Mouse (Mus musculus) lung, embryonic 16.5 days (tissue): Measurements from ENCODE around the gene Olfr729. TPM values are rescaled to one million over a fixed set of nuclear protein-coding genes. Genes with fewer than 3 reads are reported as not detected.

Experiments used
- ATAC-seq: fragments of 200-750 bp; cut with Nextera tagmentation; 2 replicates; pipeline ENCODE4 v1.8.0; 2017; ENCODE audit warnings: low read depth, mild to moderate bottlenecking, moderate library complexity
- H3K27ac ChIP-seq: fragments of 300-500 bp; sonication (generic); 2 replicates; pipeline ENCODE4 v1.5.1; 2014; ENCODE audit warnings: mild to moderate bottlenecking, control low read depth, low read length
- H3K27me3 ChIP-seq: fragments of 300-500 bp; sonication (generic); 2 replicates; pipeline ENCODE4 v1.6.1; 2014; ENCODE audit warnings: low read depth, low read length, mixed read lengths; ENCODE audit not compliant: control insufficient read depth, insufficient read depth
- H3K36me3 ChIP-seq: fragments of 300-500 bp; sonication (generic); 2 replicates; pipeline ENCODE4 v1.6.1; 2014; ENCODE audit warnings: low read length; ENCODE audit not compliant: control insufficient read depth, insufficient read depth
- H3K4me1 ChIP-seq: fragments of 300-500 bp; sonication (generic); replicated peaks from 2 replicates; pipeline ENCODE4 v1.6.1; 2014; ENCODE audit warnings: low read length, mixed read lengths; ENCODE audit not compliant: control insufficient read depth, insufficient read depth
- H3K4me2 ChIP-seq: fragments of 300-500 bp; sonication (generic); 2 replicates; pipeline ENCODE4 v1.6.1; 2014; ENCODE audit warnings: low read depth, low read length, control low read depth
- H3K4me3 ChIP-seq: fragments of 300-500 bp; sonication (generic); 2 replicates; pipeline ENCODE4 v1.5.1; 2014; ENCODE audit warnings: mild to moderate bottlenecking, low read length, control low read depth
- H3K9ac ChIP-seq: fragments of 300-500 bp; sonication (generic); 2 replicates; pipeline ENCODE4 v1.6.1; 2014; ENCODE audit warnings: low read length, control low read depth
- H3K9me3 ChIP-seq: fragments of 300-500 bp; sonication (generic); 2 replicates; pipeline ENCODE4 v1.6.1; 2016; ENCODE audit warnings: low read length; ENCODE audit not compliant: control insufficient read depth
- WGBS: fragments of 180-500 bp; shearing (Covaris S2); extraction: QIAGEN DNeasy Blood & Tissue Kit; methylation state at CpG from one replicate; pipeline ENCODE4 v1.1.7; 2014; 5-methylcytosine and 5-hydroxymethylcytosine counted together
- polyA plus RNA-seq: library from polyadenylated mRNA; unstranded; fragments of >200 nt; fragmentation: Nextera tagmentation; extraction: Ambion mirVana; gene quantifications from 2 replicates; pipeline ENCODE4 v1.2.1, GENCODE M21; 2015

The Olfr729 gene
- not detected in 2 replicates for polyA plus RNA-seq

DNA sequence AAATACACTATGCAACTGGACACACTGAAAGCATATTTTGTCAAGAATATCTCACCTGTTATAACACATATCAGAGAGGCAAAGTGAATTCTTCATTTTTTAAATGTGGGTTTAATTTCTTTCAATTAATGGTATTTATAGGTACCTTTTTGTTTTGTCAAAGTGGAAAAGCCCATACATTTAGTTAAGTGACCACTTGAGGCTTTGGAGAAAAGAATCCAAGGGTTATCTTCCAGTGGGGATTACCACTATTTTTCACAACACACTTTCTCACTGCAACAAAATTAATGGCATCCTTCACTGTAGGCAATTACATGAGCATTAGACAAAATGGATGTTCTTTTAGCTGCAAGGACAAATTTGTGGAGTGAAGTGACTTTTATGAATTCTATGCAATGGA is at the start of gene Olfr729:
Gene Olfr729 (minus strand): TSS at position 101 of the 400 bp plus-strand sequence.
- H3K4me3 ChIP-seq, result no peak within 1 kb of the TSS
- H3K27ac ChIP-seq, result no peak within 1 kb of the TSS
- H3K4me1 ChIP-seq, result no peaks in the 10 kb centered on the region
- no peak within 1 kb of the TSS for H3K4me2 ChIP-seq
- H3K36me3 ChIP-seq, result no peaks in the 10 kb centered on the region
- no peaks in the 10 kb centered on the region for H3K27me3 ChIP-seq
- no peak for ATAC-seq
- H3K9ac ChIP-seq, result no peak within 1 kb of the TSS
- H3K9me3 ChIP-seq, result no peaks in the 10 kb centered on the region

DNA sequence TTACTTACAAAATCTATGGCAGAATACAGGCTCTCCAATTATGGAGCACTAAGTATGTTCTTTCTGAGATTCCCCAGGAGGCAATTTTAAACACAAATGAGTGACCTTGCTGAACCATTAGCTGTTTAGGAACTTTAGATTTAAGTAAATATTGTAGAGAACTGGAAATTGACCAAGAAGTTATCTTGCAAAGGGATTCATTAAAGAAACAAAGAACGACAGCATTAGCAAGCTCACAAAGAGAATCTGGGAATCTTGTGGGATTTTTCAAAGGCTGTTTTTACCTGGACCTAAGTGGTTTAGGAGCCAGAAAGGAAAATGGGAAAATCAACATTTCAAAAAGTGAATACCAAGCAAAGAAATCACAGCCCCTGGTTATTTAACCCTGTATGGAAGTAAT is 35.4 kb upstream of the Olfr729 start, which contains the start of gene Olfr730:
Gene Olfr730 (minus strand): TSS at position 101 of the 400 bp plus-strand sequence.
- Histone ChIP-seq H3K4me2 (no peak within 1 kb of the TSS), H3K4me3 (no peak within 1 kb of the TSS), H3K27me3 (no peaks in the 10 kb centered on the region), H3K9ac (no peak within 1 kb of the TSS), H3K36me3 (no peaks in the 10 kb centered on the region), H3K4me1 (no peaks in the 10 kb centered on the region), H3K9me3 (no peaks in the 10 kb centered on the region), H3K27ac (no peak within 1 kb of the TSS)
- no peak for ATAC-seq
- WGBS, result 39% methylated on average over 1 of the region's 1 CpGs

DNA sequence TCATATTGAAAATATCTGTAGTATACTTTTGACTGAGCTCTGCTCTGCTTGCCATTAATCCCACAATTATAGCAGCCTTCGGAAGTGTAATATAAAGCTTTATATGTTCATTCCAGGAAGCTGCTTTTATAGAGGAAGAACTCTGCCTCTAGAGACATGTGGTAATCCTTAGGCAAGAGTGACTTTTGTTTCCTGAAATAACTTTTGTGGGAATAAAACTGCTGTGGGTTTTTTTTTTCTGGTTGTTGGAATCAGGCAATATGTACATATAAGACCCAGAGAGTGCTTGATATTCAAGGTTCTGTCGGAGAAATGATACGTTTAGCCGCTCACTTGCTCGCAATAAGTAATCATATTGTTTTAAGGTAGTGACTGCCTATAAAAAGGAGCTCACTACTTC is 10.1 kb downstream of the Olfr729 start, which contains the start of gene Olfr728:
Gene Olfr728 (minus strand): TSS at position 101 of the 400 bp plus-strand sequence.
- Histone ChIP-seq H3K4me2 (no peak within 1 kb of the TSS), H3K27ac (no peak within 1 kb of the TSS), H3K27me3 (no peaks in the 10 kb centered on the region), H3K4me3 (no peak within 1 kb of the TSS), H3K36me3 (no peaks in the 10 kb centered on the region), H3K9me3 (no peaks in the 10 kb centered on the region), H3K9ac (no peak within 1 kb of the TSS), H3K4me1 (no peaks in the 10 kb centered on the region)
- no peak for ATAC-seq
- 88% methylated on average over 5 of the region's 5 CpGs for WGBS

DNA sequence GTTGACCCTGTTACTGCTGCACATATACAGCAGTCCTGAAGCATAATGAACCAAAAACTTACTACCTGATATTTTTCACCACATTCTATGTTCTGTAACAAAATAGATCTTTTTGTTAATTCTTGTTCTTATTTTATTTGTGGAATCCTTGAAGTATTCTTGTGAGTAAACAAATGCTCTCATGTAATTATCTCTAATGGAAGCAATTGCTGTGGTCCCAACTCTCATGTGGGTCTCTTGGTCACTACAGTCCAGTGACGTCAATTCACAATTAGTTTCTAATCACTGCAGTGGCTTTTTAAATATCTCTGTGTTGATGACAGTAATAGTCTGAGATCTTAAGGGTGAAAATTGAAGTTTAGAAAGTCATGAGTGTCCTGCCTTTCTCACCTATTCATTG is 29.8 kb downstream of the Olfr729 start, which contains the start of gene Olfr727:
Gene Olfr727 (plus strand): TSS at position 301 of the 400 bp plus-strand sequence.
- no peaks in the 10 kb centered on the region for H3K27me3 ChIP-seq
- H3K27ac ChIP-seq, result no peak within 1 kb of the TSS
- H3K36me3 ChIP-seq, result no peaks in the 10 kb centered on the region
- H3K9me3 ChIP-seq, result no peaks in the 10 kb centered on the region
- ATAC-seq, result no peak
- H3K4me2 ChIP-seq, result no peak within 1 kb of the TSS
- no peak within 1 kb of the TSS for H3K4me3 ChIP-seq
- no peak within 1 kb of the TSS for H3K9ac ChIP-seq
- H3K4me1 ChIP-seq, result no peaks in the 10 kb centered on the region
- WGBS, result 78% methylated on average over 1 of the region's 1 CpGs

Other genes starting within 250 kb of the Olfr729 start
- gene Olfr723, start 221.1 kb downstream of the Olfr729 start, polyA plus RNA-seq, result not detected in 2 replicates
- not detected in 2 replicates for gene Olfr724, start 189.6 kb downstream of the Olfr729 start, polyA plus RNA-seq
- not detected in 2 replicates for gene Olfr725, start 112.5 kb downstream of the Olfr729 start, polyA plus RNA-seq
- not detected in 2 replicates for gene Olfr726, start 62.0 kb downstream of the Olfr729 start, polyA plus RNA-seq
- gene Olfr727, start 29.7 kb downstream of the Olfr729 start, polyA plus RNA-seq, result not detected in 2 replicates
- not detected in 2 replicates for gene Olfr728, start 10.2 kb downstream of the Olfr729 start, polyA plus RNA-seq
- not detected in 2 replicates for gene Olfr730, start 35.3 kb upstream of the Olfr729 start, polyA plus RNA-seq
- gene Olfr731, start 89.0 kb upstream of the Olfr729 start, polyA plus RNA-seq, result not detected in 2 replicates
- not detected in 2 replicates for gene Olfr732, start 131.3 kb upstream of the Olfr729 start, polyA plus RNA-seq
- not detected in 2 replicates for gene Olfr733, start 148.6 kb upstream of the Olfr729 start, polyA plus RNA-seq
- gene Olfr734, start 173.9 kb upstream of the Olfr729 start, polyA plus RNA-seq, result not detected in 2 replicates
- not detected in 2 replicates for gene Olfr735, start 196.0 kb upstream of the Olfr729 start, polyA plus RNA-seq
- gene Tlr11, start 205.0 kb upstream of the Olfr729 start, polyA plus RNA-seq, result not detected in 2 replicates
- gene Olfr736, start 228.3 kb upstream of the Olfr729 start, polyA plus RNA-seq, result not detected in 2 replicates